Mouse (Mus musculus) CH12.LX (cell line): ENCODE results near the gene Trib3. TPM values are rescaled to one million over a fixed set of nuclear protein-coding genes. Genes with fewer than 3 reads are reported as not detected.

ENCODE experiments used
- DNase-seq: peaks from one replicate; pipeline ENCODE4 v3.0.0-alpha.2; 2013; ENCODE audit errors: extremely low read depth
- H3K27ac ChIP-seq: 2 replicates; pipeline ENCODE4 v1.5.1; 2012; ENCODE audit warnings: low read depth, mild to moderate bottlenecking, control low read depth, moderate library complexity; ENCODE audit not compliant: insufficient read depth
- H3K27me3 ChIP-seq: replicated peaks from 2 replicates; pipeline ENCODE3; 2012; ENCODE audit warnings: inconsistent platforms
- H3K36me3 ChIP-seq, 2 experiments: replicated peaks in 1 of 2; 2 replicates each; pipeline versions ENCODE3 to v1.6.1; 2012; ENCODE audit warnings: inconsistent platforms in 1 of 2, low read length in 1 of 2, mild to moderate bottlenecking in 1 of 2, mixed read lengths in 1 of 2, moderate library complexity in 1 of 2; ENCODE audit not compliant: control insufficient read depth in 1 of 2, insufficient read depth in 1 of 2
- H3K4me1 ChIP-seq, 2 experiments: 2 replicates each; pipeline ENCODE4 v1.6.1; 2012; ENCODE audit warnings: inconsistent platforms in 1 of 2, moderate library complexity in 1 of 2; ENCODE audit not compliant: insufficient read depth in 2 of 2, control insufficient read depth in 1 of 2
- H3K4me2 ChIP-seq: 2 replicates; pipeline ENCODE4 v1.6.1; 2012; ENCODE audit warnings: low read depth, mild to moderate bottlenecking, control low read depth; ENCODE audit not compliant: poor library complexity, insufficient read depth, severe bottlenecking
- H3K4me3 ChIP-seq, 3 experiments: fragments of 150-350 bp in 1 of 3; sonication (generic) in 1 of 3; replicated peaks in 1 of 3; 2 replicates each; pipeline versions ENCODE3 to v1.5.1; 2011 to 2012; ENCODE audit warnings: low read depth in 2 of 3, low read length in 2 of 3, mild to moderate bottlenecking in 2 of 3, moderate library complexity in 2 of 3, control low read depth in 1 of 3, improper control_type of control experiment in 1 of 3, inconsistent platforms in 1 of 3, mixed read lengths in 1 of 3; ENCODE audit not compliant: poor library complexity in 1 of 3
- H3K79me2 ChIP-seq: replicated peaks from 2 replicates; pipeline ENCODE4 v1.6.1; 2012; ENCODE audit warnings: mild to moderate bottlenecking, moderate library complexity; ENCODE audit not compliant: control insufficient read depth, poor library complexity, insufficient read depth, severe bottlenecking; ENCODE audit errors: extremely low read depth
- H3K9ac ChIP-seq: 2 replicates; pipeline ENCODE4 v1.6.1; 2012; ENCODE audit warnings: low read depth, mild to moderate bottlenecking, control low read depth, moderate library complexity; ENCODE audit not compliant: insufficient read depth
- H3K9me3 ChIP-seq: replicated peaks from 2 replicates; pipeline ENCODE3; 2012; ENCODE audit warnings: low read length, inconsistent platforms, mixed read lengths
- CHD1 ChIP-seq: IDR thresholded peaks from 2 replicates; pipeline ENCODE4 v1.6.1; 2012; ENCODE audit warnings: low read depth, low read length, improper control_type of control experiment, inconsistent platforms
- E2F4 ChIP-seq: IDR thresholded peaks from 2 replicates; pipeline ENCODE4 v1.6.1; 2011; ENCODE audit warnings: low read depth, low read length, improper control_type of control experiment; ENCODE audit not compliant: insufficient replicate concordance
- GABPA ChIP-seq: IDR thresholded peaks from 2 replicates; pipeline ENCODE4 v1.6.1; 2012; ENCODE audit warnings: low read depth, low read length, improper control_type of control experiment, inconsistent platforms; ENCODE audit not compliant: insufficient replicate concordance
- HCFC1 ChIP-seq: IDR thresholded peaks from 2 replicates; pipeline ENCODE4 v1.6.1; 2012; ENCODE audit warnings: low read depth, mild to moderate bottlenecking, inconsistent platforms, low read length, improper control_type of control experiment
- JUN ChIP-seq: IDR thresholded peaks from 2 replicates; pipeline ENCODE4 v1.6.1; 2011; ENCODE audit warnings: low read depth, mild to moderate bottlenecking, low read length, improper control_type of control experiment, moderate library complexity; ENCODE audit not compliant: insufficient read depth
- JUND ChIP-seq: conservative IDR thresholded peaks from 2 replicates; pipeline ENCODE4 v1.6.1; 2011; ENCODE audit warnings: low read depth, low read length, improper control_type of control experiment
- KAT2A ChIP-seq: IDR thresholded peaks from 2 replicates; pipeline ENCODE4 v1.6.1; 2012; ENCODE audit warnings: low read length, improper control_type of control experiment, inconsistent platforms; ENCODE audit not compliant: insufficient replicate concordance
- MAX ChIP-seq: IDR thresholded peaks from 2 replicates; pipeline ENCODE4 v1.6.1; 2011; ENCODE audit warnings: low read length, improper control_type of control experiment
- MYC ChIP-seq: IDR thresholded peaks from 2 replicates; pipeline ENCODE4 v1.6.1; 2011; ENCODE audit warnings: low read depth, mild to moderate bottlenecking, improper control_type of control experiment, low read length
- NELFE ChIP-seq: IDR thresholded peaks from 2 replicates; pipeline ENCODE4 v1.6.1; 2011; ENCODE audit warnings: low read depth, low read length, improper control_type of control experiment
- PAX5 ChIP-seq: IDR thresholded peaks from 2 replicates; pipeline ENCODE4 v1.6.1; 2012; ENCODE audit warnings: low read length, inconsistent platforms, mixed read lengths
- RCOR1 ChIP-seq: conservative IDR thresholded peaks from 2 replicates; pipeline ENCODE4 v1.6.1; 2012; ENCODE audit warnings: low read depth, mild to moderate bottlenecking, inconsistent platforms, low read length, improper control_type of control experiment
- SMC3 ChIP-seq: IDR thresholded peaks from 2 replicates; pipeline ENCODE4 v1.6.1; 2011; ENCODE audit warnings: low read depth, low read length, improper control_type of control experiment
- TBP ChIP-seq: conservative IDR thresholded peaks from 2 replicates; pipeline ENCODE4 v1.6.1; 2011; ENCODE audit warnings: low read depth, low read length, improper control_type of control experiment
- TCF12 ChIP-seq: IDR thresholded peaks from 2 replicates; pipeline ENCODE4 v1.6.1; 2014; ENCODE audit warnings: low read depth, mild to moderate bottlenecking, inconsistent platforms, low read length, improper control_type of control experiment
- USF1 ChIP-seq: IDR thresholded peaks from 2 replicates; pipeline ENCODE4 v1.6.1; 2014; ENCODE audit warnings: low read depth, mild to moderate bottlenecking, inconsistent platforms, low read length, improper control_type of control experiment
- ZC3H11A ChIP-seq: IDR thresholded peaks from 2 replicates; pipeline ENCODE4 v1.6.1; 2012; ENCODE audit warnings: low read depth, mild to moderate bottlenecking, inconsistent platforms, low read length, improper control_type of control experiment
- ZKSCAN1 ChIP-seq: IDR thresholded peaks from 2 replicates; pipeline ENCODE4 v1.6.1; 2012; ENCODE audit warnings: low read depth, inconsistent platforms, low read length, improper control_type of control experiment, borderline replicate concordance
- ZMIZ1 ChIP-seq: IDR thresholded peaks from 2 replicates; pipeline ENCODE4 v1.6.1; 2012; ENCODE audit warnings: low read depth, mild to moderate bottlenecking, inconsistent platforms, low read length, improper control_type of control experiment
- ZNF384 ChIP-seq: IDR thresholded peaks from 2 replicates; pipeline ENCODE4 v1.6.1; 2012; ENCODE audit warnings: low read depth, low read length, improper control_type of control experiment, inconsistent platforms
- dilution Hi-C: fragments of 300-500 bp; cut with MboI; formaldehyde crosslinking; loops from 2 replicates; pipeline ENCODE4 v1.14.3; 2020; ENCODE audit warnings: low sequenced_read_pairs; ENCODE audit not compliant: extremely low pct_unique_long_range_greater_than_20kb, extremely low pct_ligation_motif_present
- in situ Hi-C: fragments of 300-500 bp; cut with MboI; formaldehyde crosslinking; loops from 3 replicates; pipeline ENCODE4 v1.14.3; 2019; ENCODE audit warnings: low sequenced_read_pairs, low pct_ligation_motif_present, low pct_unique_long_range_greater_than_20kb, mixed read lengths
- polyA plus RNA-seq: library from polyadenylated mRNA; unstranded; fragments of >175 nt; gene quantifications from 2 replicates; pipeline ENCODE4 v1.2.1, GENCODE M21; 2012; ENCODE audit warnings: low read depth; ENCODE audit not compliant: insufficient read length
- total RNA-seq, 2 experiments: library from RNA; depleted of rRNA; stranded (reverse); fragments of 300-350 nt in 1 of 2; fragments of >200 nt in 1 of 2; gene quantifications; 2 replicates each; pipeline ENCODE4 v1.2.3; 2012 to 2014

The Trib3 gene
- total and polyA plus RNA-seq, 3 experiments, result 25.1 to 56.9 (median 30.0) TPM

DNA sequence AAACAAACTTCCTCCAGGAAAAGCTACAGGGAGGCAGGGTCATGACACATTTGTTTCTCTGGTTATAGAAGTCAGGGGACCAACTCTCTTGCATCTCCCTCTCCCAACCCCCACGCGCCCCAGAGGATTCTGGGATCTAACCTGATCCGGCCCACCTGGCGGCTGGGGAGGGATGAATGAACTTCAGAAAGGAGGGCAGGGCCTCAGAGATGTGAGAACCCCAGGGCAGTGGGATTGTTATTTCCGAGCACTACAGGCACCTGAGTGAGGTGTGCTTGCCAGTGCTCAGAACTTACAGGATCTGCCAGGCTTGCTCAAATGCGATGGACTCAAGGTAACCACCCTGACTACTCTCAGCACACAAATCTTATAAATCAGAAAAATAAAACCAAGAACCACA, 1.6 kb upstream of the Trib3 start:
- H3K9me3 ChIP-seq, result no peaks in the 10 kb centered on the region
- no peak overlapping the region for H3K4me3 ChIP-seq
- H3K36me3 ChIP-seq, result peaks cover 19 to 22% of the 10 kb centered on the region in 2 experiments
- no peak overlapping the region for H3K27ac ChIP-seq
- TF ChIP-seq ZMIZ1 (no peak), ZKSCAN1 (no peak), RCOR1 (no peak), TBP (no peak), ZC3H11A (no peak), KAT2A (no peak)
- H3K27me3 ChIP-seq, result no peaks in the 10 kb centered on the region
- no peak for DNase-seq
- H3K4me2 ChIP-seq, result no peak overlapping the region
- peaks cover 16 to 44% of the 10 kb centered on the region in 2 experiments for H3K4me1 ChIP-seq
- peaks cover 2% of the 10 kb centered on the region for H3K79me2 ChIP-seq
- dilution Hi-C loops, result no loop called here
- no peak overlapping the region for H3K9ac ChIP-seq
- in situ Hi-C loops, result no loop called here

- Histone ChIP-seq H3K4me2 (no peak overlapping the region), H3K36me3 (peaks cover 23 to 26% of the 10 kb centered on the region in 2 experiments), H3K9me3 (no peaks in the 10 kb centered on the region), H3K27me3 (no peaks in the 10 kb centered on the region), H3K4me3 (no peak overlapping the region), H3K9ac (peak overlapping the region; percentile 63; the same call in 1 of the 2 replicates), H3K27ac (no peak overlapping the region; the same call in 1 of the 2 replicates), H3K79me2 (peaks cover 2% of the 10 kb centered on the region), H3K4me1 (peaks cover 18 to 46% of the 10 kb centered on the region in 2 experiments)
- TF ChIP-seq E2F4, result no peak
- peak; percentile 53; the same call in 1 of the 2 replicates for TF ChIP-seq ZNF384
- dilution Hi-C loops (no loop called here), in situ Hi-C loops (no loop called here)
- DNase-seq, result no peak
These were observed 1.1 kb upstream of the Trib3 start for GRCm38 (mm10) chr2:152344909-152345308.

DNA sequence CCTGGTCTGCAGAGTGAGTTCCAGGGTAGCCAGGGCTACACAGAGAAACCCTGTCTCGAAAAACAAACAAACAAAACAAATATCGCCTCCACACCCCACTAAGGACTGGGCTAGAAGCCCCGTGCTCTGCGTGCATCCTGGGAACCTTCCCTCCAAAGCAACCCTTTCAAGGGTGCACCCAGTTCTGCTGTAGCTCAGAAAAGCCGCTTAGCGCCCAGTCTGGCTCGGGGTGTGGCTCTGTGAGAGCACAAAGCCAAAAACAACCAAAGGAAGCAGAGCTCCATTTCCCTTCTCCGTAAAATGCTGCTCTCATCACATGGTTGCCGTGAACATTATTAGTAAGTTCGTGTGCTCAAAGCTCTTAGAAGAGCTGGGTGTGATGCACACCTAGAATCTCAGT, 529 bp upstream of the Trib3 start:
- H3K4me2 ChIP-seq, result peak overlapping the region; percentile 11
- peaks cover 23 to 46% of the 10 kb centered on the region in 2 experiments for H3K4me1 ChIP-seq
- peak overlapping the region; percentile 24 for H3K27ac ChIP-seq
- H3K9ac ChIP-seq, result peak overlapping the region; percentile 63
- H3K27me3 ChIP-seq, result no peaks in the 10 kb centered on the region
- in situ Hi-C loops (no loop called here), dilution Hi-C loops (no loop called here)
- no peak for TF ChIP-seq MAX
- TF ChIP-seq RCOR1, result 0 out of 2 replicates have a peak, but pooled peaks have one; percentile 27
- no peak for TF ChIP-seq E2F4
- TF ChIP-seq TCF12, result no peak
- TF ChIP-seq PAX5, result no peak
- no peak for TF ChIP-seq JUND
- no peak for TF ChIP-seq MYC
- TF ChIP-seq CHD1, result 0 out of 2 replicates have a peak, but pooled peaks have one; percentile 60
- no peak for TF ChIP-seq TBP
- no peak for TF ChIP-seq JUN
- TF ChIP-seq USF1, result no peak
- TF ChIP-seq SMC3, result no peak
- TF ChIP-seq NELFE, result no peak
- no peak for TF ChIP-seq GABPA
- no peak for TF ChIP-seq ZNF384
- TF ChIP-seq ZKSCAN1, result no peak
- no peak for TF ChIP-seq HCFC1
- DNase-seq, result no peak
- no peaks in the 10 kb centered on the region for H3K9me3 ChIP-seq
- no peak overlapping the region for H3K4me3 ChIP-seq
- peaks cover 28 to 32% of the 10 kb centered on the region in 2 experiments for H3K36me3 ChIP-seq
- peaks cover 5% of the 10 kb centered on the region for H3K79me2 ChIP-seq
